Mouse (Mus musculus) cerebellum, postnatal 10 days (tissue): Measurements from ENCODE around the gene Cox19.

ENCODE experiments used
- DNase-seq, 2 experiments: peaks; one replicate each; pipeline ENCODE4 v3.0.0; 2021; ENCODE audit warnings: mixed read lengths in 2 of 2

Gene Cox19

GRCm38 (mm10) chr5:139351134-139351533 is at the start of gene Cox19:
Gene Cox19, minus strand, starts transcription at chr5:139351418.
- DNase-seq: no peak

GRCm38 (mm10) chr5:139399991-139400390 is 48.8 kb upstream of the Cox19 start:
- peak; percentile 81 to 90 for DNase-seq

GRCm38 (mm10) chr5:139398786-139399185 is 47.6 kb upstream of the Cox19 start:
- DNase-seq: peak; percentile 73 to 75

DNA sequence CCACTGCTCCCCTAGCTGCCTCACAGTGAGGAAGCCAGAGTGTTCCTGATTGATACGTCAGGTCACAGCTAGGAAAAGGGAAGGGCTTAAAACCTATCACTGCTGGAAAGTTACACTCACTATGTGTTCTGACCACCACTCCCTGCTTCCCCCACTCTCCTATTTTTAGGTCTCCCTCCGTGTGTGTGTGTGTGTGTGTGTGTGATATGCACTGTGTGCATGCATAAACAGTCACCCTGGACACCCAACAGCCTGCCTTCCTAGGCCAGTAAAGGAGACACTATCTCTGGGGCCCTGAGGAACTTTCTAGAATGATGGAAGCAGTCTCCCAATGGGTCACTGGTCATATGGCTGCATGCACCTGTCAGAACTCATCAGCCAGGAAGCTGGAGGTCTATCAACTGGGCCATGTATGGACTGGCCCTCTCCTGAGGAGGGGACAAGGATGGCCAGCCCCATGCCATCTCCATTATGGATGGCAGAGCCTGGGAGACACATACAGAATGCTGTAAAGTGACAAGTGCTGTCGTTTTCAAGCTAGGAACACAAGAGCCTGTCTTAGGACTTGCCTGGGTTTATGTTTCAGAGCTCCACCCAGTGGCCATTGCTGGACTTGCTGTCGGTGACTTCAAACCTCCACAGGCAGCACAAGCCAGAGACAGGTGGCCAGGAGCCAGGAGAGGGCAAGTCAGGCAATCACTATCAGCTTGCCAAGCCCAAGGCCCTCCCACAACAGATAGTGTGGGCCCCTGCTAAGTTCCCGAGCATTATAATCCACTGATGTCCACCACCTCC is 46.9 kb upstream of the Cox19 start:
- DNase-seq: peak; percentile 100

DNA sequence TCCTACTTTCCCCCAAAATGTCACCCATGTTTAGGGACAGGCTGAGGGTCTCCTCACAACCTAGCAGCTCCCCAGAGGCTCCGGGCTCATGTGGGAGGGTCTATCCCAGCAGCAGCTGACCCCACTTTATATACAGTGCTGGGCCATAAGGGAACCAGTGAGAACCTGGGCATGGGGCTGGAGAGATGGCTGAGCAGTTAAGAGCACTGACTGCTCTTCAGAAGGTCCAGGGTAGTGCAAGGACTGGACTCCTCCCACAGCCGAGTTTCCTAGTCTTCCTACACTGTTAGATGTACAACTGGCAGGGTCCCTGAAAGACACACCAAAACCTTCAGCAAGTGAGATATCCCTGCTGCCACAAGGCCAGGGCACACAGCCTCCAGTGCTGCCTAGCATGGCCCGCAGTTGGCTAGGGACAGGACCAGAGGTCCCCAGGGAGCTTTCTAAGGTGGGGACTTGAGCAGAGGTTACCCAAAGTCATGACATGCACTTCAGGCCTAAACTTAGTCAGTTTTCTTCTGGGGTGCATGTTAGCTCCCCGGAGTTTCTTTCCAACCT is 46.2 kb upstream of the Cox19 start:
- DNase-seq: peak in 1 of 2 experiments; percentile 50

DNA sequence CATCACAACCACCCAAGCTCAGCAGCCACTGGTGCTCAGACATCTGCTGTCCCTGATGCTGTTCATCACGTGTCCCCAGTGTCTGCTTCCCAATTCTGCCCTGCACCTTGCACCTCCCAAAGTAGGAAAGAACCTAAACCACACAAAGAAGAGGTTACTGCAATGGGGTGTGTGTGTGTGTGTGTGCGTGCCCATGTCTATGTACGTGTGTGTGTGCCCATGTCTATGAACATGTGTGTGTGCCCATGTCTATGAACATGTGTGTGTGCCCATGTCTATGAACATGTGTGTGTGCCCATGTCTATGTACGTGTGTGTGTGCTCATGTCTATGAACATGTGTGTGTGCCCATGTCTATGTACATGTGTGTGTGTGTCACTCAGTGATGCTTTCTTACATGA is 44.3 kb upstream of the Cox19 start:
- DNase-seq: no peak

DNA sequence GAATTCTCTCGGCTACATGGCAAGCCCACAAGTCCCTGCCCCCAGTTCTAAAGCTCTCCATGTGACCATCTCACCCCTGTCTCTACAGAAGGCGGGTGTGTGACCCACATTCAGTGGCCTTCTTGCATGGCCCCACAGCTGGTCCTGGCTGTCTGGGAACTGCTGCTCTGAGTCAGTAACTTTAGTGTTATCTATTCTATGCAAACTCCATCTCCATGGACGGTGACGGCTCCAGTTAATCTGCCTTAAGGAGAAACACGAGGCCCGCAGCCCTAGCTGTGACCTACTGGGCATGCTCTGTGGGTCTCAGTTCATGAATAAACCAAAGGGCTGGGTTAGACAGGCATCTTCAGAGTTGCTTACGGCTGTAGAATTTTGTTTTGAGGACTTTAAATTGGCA is 43.2 kb upstream of the Cox19 start:
- DNase-seq: no peak

DNA sequence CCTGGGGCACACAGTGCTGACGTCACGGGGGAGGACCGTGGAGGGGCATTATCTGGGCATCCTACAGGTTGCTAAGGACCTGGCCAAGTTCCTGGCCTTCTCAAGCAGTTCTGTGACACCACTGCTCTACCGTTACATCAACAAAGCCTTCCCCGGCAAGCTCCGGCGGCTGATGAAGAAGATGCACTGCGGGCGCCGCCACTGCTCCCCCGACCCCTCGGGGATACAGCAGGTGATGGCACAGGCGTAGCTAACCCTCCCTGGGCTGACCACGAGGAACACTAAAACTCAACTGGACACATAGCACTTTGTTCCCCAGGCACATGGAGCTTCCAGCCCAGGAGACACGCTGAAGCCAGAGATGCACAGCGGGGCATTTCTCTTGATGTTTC is 42.0 kb upstream of the Cox19 start:
- DNase-seq: no peak

GRCm38 (mm10) chr5:139392219-139393196 is 41.3 kb upstream of the Cox19 start:
- no peak for DNase-seq

DNA sequence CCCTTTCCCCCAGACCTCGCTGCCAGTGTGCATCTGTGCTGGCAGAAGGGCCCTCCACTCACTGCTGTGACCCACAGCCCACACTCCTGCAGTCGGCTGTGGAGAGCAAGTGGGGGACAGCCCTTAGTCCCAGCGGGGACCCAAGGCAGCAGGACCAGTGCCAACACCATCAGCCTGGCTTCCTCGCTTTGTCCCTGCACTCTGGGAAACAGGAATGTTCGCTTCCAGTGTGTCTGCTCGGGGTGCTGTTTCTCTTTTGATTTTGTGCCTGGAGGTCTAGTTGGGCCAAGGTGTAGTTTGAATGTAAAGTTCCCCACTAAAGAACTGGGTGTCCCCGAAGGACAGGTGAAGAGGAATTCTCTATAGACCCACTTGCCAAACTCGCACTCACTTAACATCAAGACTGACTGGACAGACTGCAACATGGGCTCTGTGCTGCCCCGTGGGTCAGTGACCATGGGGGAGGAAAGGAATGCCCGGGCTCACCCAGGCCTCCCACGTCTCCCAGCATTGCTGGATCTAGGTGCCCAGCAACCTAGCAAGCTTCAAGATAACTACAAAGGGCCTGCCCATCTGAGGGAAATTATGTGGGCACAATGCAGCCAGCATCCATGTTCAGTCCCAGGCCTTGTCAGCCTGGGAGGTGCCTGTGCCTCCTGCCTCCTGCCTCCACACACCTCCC is 40.2 kb upstream of the Cox19 start:
- peak; percentile 76 to 83 for DNase-seq

GRCm38 (mm10) chr5:139390324-139391119 is 39.3 kb upstream of the Cox19 start:
- DNase-seq: peak in 1 of 2 experiments; percentile 29

DNA sequence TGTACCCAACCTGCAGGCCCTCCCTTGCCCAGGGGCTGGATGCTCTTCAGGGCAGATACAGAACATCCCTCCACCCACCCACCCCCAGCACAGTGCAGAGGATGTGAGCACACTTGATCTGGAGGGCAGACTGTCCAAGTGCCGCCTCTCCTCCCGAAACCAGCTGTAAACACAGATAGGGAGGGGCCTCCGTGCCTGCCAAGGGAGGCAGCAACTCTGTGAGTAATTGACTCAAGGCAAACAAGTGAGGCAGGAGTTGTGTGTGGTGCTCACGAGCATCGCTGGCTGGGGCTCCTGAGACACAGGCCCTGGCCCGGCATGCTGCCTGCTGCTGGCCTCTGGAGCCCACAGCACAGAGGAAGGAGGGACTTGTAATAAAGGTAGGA is 38.5 kb upstream of the Cox19 start:
- peak; percentile 51 to 57 for DNase-seq

DNA sequence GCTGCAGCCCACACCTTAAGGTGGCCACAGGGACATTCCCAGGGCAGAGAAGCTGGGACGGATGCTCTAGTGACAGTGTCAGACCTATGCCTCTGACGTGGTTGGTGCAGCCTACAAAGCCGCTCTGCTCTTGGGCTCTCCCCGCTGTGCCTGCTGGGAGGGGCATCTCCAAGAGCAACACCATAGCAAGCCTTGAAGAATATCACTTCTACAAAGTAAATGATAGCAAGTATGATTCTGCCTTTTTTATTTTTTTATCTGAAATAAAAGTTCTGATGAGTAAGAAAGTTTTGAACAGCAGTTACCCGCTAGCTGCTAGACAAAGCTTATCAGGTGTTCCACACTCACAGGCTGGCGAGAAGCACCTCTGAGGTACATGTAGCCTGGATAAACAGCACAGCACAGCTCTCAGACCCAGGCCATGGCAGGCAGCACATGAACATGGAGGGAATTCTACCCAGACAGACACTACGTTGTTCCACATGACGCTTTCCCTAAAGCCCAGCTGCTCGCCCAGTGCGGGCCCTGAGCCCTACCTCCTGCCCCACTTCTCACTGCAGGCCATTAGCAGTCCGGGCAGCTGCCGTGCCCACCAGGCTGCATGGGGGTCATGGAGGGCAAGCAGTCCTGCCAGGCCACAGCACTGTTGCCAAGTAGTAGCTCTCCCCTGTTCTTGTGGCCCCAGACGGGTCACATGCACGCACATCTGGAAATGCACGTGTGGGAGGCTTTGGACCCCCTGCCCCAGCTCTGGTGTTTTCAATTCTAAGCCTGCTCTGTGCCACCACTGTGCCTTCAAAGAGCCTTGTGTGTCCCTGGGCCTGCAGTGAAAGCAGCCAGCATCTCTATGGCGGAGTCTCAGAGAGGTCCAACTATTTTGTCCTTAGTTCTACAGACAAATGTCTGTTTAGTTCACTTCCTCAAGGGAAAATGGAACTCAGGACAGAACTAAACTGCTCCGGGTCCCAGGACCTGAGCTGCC is 37.8 kb upstream of the Cox19 start:
- peak; percentile 53 to 63 for DNase-seq

DNA sequence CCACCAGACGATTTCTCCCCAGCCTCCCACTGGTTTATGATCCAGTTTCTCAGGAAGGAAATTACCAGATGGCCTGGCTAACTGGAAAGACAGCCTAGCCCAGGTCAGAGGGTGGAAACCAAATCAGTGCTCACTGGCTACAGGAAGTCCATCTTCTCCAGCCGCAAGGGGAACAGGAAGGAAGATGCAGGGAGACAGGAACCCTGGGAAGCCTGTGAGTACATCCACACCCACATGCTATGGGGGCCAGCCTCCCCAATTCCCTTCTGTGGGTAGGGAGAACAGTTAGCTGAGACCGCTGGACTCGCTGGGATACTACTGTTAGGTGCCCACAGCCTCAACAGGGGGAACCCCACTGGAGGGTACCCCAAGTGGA is 37.0 kb upstream of the Cox19 start:
- no peak for DNase-seq

DNA sequence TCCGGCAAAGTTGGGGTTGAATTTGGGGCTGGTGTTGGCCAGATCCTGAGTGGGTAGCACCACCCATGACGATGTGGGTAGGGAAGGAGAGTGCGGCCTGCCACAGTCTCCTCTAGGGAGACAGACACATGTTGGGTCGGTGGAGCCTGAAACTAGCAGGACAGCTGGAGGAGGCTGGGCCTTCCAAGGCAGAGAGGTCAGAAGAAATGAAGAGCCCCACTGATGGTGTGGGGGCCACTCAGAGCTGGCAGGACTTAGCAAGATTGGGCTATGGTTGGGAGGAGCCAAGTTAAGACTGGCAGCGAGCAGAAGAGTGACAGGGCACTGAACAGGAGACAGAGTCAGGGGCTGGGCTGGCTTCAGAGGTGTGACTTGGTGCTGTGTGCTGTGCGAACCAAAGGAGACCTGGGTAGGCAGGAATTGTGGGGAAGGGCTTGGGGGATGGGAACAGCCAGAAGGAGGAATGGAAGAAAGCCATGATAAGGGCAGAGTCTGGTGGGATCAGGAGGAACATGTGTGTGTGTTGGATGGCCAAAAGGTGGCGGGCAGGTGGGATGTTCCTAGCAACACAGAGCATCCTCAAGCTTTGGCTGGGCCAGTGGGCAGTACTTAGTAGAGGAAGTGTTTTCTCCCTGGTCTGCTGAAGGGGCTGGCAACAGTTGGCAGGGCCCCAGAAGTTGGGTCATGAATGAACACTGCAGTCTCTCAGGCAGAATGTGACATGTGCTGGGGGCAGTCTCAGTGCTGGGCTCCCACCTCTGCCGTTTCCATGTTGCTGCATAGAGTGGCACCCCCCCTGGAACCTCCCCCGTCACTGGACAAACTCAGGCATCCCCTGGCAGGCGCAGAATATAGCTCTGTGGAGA is 36.3 kb upstream of the Cox19 start:
- peak; percentile 81 to 84 for DNase-seq

DNA sequence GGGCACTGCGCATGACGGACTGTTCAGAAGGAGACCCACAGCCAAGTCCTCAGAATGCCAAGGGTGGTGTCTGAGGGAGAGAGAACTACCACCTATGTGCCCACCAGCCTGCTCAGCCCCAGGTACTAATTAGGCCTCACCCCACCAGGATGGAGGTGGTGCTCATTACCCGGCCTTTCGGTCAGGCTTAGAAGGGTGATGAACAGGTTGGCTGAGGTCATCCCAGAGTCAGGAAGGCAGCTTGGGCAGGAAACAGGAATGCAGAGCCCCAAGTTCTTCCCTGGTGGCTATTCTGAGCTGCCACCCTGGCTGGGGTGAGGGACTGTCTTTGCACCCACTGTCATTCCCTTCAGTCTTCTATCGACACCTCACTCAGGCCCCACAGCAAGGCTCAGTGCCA is 34.8 kb upstream of the Cox19 start:
- no peak for DNase-seq

DNA sequence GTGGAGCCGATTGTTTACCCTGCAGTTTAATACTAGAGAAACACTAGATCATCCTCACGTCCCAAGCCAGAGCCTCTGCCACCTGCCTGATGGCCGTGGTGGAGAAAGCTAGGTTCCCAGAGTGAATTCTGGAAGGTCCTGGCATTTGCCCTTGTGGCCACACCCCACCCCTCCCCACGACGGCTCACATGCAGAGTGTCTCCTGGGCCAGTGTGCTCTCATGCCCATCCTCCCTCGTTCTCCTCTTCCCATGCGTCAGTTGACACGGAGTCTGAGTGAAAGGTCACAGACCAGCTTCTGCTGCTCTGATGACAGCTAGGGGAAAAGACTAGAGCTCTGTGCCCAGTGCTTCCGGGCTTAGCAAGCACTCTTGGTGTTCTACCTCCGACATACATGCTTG is 33.3 kb upstream of the Cox19 start:
- no peak for DNase-seq

DNA sequence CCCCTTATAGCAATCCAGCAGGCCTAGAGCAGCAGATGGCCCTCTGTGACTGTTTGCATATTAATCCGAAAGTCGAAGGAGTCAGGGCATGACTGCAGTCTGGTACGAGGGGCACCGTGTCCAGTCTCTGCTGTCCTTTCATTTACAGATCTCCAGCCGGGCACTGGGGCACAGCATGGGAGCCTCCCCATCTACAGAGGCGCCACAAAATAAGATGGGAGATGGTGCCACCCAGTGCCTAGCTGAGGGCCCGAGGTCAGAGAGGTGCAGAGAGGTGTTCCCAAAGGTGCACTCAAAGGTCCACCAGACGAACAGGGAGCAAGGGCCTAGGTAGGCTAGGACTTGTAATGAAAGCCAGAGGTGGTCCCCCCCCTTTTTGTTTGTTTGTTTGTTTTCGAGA is 32.0 kb upstream of the Cox19 start:
- DNase-seq: peak in 1 of 2 experiments; percentile 52

DNA sequence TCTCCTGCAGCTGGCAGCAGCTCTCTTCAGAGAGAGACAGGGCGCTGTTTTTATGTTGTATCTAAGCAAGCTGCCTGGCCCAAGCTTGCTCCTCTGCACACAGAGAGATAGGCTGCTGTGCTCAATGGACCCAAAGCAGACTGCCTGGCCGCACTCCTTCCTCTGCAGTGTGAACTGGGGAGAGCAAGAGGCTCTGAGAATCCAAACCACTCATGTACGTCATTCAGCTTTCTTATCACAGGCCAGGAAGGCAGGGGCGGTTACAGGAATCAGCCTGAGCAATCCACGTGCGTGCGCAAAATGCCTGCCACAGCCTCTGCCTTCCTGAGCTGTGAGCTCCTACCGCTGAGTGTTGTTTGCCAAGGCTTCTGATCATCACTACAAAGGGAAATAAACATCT is 31.5 kb upstream of the Cox19 start:
- peak; percentile 68 to 73 for DNase-seq
